Mouse (Mus musculus) natural killer cell, adult 2 months (primary cell): ENCODE measurements around the gene Adora3.

Experiments
- DNase-seq, 2 experiments: peaks; one replicate each; pipeline ENCODE4 v3.0.0; 2022; ENCODE audit warnings: low spot score in 2 of 2

Adora3 gene

DNA sequence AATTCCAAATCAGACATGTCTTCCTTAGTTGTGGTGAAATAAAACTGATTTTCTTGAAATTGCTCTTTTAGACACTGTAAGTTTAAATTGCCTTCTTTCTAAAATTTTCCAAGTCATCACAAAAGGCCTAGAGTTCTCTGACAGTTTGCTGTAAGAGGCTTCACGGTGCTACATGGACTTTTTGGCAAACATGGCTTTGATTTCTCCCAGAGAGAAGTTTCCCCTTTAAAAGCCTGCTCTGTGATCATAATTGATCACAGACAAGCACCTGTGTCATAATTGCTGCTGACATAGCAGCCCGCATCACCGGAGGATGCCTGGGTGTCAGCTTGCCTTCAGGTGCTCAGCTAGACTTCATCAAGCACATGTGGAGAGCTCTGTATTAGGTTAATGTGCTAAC lies at the start of gene Adora3, which contains the start of gene Tmigd3:
Adora3 (plus strand) TSS at position 301 of the 400 bp plus-strand sequence.
Tmigd3 (plus strand) TSS at position 346 of the 400 bp plus-strand sequence.
- no peak for DNase-seq

DNA sequence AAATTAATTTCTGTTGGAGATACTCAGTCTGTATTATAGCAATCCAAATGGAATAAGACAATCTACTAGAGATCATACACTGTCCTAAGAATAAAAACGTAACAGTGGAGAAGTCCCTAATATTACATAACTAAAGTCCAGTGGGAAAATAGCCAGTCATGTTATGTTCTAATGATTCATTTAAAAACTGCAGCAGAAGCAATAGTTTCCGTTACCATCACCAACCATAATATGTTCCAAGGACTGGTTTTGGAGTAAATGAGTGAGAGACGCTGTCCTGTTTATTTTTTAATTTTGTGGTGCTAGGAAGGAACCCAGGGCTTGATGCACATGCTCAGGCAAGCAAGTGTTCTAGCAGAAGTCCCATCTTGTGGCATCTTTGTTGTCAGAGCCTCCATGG lies 49.2 kb upstream of the Adora3 start:
- no peak for DNase-seq

DNA sequence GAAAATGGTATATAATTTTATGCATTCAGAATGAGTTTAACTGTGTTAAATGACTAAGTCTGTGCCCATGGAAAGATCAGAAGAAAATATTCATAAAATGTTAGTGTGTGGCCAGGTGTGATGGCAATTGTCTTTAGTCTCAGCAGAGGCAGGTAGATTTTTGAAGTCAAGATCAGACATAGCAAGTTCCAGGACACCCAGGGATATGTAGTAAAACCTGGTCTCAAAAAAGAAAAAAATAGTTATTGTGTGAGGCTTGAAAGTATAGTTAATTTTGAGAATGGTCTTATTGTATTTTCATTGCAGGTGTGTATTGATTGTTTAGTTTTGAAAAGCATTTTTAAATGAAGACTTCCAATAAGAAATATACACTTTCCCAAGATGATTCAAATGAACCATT lies 47.0 kb upstream of the Adora3 start:
- no peak for DNase-seq

DNA sequence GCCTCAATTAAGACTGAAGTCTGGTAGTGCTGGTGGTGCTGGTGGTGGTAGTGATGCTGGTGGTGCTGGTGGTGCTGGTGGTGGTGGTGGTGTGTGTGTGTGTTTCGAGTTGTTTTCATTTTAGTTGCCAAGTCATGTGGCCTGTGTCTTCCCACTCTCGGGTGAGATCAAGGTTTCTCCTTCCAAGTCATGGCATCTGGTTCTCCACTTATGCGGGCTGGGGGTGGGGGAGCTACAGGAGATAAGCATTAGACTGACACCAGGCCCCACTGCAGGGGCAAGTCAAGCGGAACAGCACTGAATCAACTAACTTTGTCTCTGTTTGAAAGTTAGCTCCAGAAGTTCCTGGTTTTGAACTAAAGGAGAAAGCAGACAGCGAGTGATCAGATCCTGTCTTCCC lies 46.6 kb upstream of the Adora3 start:
- no peak for DNase-seq

DNA sequence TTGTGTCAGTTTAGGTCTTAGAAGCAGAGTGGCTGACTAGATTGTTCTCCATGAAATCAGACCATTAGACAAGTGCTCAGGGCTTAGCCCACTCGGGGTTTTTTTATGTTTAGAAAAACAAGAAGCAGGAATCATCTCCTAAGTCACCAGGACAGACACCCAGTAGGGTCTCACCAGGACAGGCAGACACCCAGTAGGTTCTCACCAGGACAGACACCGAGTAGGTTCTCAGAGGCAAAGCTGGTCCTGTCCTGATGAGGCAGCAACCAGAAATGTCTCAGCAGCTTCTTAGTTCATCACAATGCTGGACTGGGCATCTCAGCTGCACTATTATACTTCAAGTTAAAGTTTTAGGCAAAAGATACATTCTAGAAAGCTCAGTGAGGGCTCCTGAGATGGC lies 46.0 kb upstream of the Adora3 start:
- DNase-seq: no peak

DNA sequence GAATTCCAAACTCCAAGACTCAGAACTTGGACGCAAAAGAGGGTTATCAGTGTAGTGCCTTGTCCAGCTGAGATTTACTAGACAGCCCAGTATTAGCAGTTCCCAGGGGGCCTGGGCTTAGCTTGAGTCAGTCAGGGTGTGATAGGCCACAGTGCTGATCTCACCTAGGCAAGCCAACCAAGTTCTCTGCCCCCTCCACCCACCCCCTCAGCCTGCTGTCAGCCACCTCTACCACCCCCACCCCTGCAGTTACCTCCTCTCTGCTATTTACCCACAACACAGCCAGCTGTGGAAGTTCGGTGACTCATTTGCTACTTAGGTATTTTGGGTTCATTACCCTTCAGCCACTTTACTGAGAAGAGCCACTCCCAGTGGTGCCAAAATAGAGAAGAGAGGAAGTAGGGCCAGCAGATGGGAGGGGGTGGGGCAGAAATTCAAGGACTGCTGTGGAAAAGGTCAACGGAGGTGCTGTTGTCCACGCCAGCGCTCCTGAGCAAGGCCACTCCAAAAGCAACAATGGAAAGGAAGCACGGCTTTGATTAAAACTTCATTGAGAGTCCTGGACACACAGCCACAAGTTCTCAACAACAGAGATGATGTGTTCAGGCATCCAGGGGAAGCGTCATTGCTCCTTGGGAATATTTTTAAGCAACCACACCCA lies 45.0 kb upstream of the Adora3 start:
- DNase-seq: peak; percentile 53 to 55

DNA sequence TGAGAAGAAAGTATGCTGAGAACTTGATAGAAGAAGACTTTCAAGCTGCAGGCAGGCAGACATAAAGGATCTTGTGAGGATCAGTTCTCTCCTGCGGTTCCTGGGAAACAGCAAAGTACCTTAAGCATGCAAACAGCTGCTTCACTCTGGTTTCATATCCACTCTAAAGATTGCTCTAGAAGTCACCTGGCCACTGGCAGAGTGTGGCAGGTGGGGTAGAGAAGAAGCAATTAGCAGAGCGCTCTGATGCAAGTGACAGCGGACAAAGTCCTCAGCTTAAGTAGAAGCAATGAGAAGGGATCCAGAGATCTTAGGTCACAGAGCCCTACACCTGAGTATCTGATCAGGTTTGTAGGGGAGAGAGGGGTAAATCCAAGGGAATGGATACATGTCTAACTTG lies 39.1 kb upstream of the Adora3 start:
- DNase-seq: no peak

DNA sequence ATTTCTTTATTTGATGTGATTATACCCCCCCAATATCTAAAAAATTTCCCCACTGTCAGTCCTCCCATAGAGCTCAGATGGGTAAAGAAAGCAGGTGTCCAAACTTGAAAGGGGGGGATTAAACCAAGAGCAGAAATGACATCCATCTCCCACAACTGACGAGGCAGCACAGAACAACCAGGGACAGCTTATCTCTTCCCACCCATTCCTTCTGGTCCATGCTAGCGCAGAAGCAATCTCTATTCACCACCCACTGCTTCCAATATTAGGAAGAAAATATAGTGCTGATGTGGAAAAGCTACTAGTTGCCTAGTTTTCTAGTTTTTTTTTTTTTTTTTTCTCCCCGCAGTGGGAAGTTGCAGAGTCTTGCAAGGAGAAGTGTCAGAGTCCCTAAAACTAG lies 34.8 kb upstream of the Adora3 start:
- no peak for DNase-seq

DNA sequence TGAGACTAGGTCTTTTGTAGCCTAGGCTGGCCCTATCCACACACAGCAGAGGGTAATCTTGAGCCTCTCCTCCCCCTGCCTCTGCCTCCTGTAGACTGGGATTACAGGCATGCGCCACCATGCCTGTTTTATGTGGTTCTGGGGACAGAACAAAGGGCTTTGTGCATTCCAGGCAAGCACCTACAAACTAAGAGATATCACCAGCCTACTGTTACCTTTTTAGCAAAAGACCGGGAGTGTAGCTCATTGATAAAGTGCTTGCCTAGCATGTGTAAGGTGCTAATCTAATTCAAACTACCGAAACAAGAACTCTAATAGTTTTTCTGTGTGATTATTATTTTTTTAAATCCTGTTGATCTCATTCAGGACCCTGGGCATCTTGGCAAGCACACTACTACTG lies 33.8 kb upstream of the Adora3 start:
- DNase-seq: no peak

DNA sequence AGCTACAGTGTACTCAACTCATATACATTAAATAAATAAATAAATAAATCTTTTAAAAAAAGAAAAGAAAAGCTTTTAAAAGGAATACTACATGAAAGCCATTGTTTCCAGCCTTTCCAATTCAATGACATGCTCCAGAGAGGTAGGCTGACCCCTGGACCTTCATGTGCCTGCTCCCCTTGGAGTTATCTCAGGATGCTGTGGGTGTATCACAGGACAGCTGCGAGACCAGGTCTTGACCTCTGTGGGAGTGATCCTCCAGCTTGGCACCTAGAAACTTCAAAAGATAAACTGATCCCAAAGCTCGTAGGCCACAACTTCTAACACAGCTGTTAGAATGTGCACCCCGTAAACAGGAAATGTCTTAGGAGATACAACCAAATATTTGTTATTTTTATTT lies 32.0 kb upstream of the Adora3 start:
- no peak for DNase-seq

DNA sequence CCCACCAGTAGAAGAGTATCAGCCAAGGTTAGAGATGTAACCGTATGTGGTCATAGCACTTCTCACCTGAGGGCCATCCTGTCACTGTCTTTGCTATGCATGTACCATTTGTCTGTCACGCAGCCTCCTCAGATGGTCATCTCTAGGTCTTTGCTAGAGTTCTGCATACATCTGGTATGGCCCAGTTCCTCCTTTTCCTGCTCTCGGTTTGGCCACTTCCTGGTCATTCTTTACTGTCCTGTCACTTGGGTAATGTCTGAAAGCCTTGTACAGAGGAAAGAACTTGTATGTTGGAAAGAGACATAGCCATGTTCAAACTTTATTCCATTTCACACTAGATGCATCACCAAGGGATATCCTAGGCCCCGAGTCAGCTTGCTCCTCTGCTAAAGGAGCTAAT lies 30.8 kb upstream of the Adora3 start:
- DNase-seq: no peak

DNA sequence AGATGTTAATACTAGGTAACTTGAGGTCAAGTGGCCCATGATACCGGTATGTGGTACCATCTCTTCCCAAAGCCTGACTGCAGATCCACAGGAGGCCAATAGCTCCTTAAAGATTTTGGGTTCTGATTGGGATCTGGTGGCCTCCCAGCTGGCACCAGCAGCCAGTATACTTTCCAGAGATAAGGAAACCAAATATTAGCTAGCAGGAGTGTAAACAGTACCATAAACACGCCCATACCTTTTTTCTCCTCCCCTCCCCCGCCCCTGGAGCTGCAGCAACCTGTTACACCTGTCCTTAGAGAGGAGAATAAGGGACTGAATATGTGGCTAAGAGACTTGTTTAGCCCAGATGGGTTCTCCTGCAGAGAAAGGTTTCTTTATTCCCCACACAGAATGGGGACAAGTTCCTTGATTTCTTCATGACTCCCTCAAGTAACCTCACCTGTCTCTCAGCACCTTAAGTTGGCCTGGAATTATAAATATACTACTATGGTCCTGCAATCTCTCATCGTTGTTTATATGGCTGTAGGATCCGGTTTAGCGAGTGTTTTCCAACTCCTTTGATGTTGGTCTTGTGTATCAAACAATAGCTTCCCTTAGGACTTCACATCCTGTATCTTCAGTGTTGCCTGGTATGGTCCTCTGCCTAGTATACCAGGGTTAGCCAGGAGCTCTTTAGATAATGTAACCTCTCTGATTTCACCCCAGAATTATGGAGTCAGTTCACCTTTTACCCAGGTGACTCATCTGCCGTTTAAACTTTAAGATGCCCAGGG lies 24.2 kb upstream of the Adora3 start:
- no peak for DNase-seq

DNA sequence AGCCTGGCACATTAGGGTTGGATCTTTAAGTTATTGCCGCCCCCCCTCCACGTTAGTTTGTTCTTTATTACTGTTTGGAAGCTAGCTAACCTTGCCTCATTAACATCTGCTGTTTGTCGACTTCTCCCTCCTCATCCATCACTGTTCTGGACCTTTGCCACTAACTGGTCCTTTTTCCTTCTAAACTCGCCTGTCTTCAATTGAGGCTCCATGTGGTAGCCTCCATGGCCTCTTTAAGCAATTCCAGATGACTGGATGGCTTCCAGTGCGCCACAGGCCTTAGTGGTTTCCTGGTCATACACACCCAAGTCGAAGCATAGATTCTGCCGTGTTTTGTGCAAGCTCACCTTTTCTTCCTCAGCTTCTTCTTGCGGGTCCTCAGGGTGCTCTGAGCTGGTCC lies 16.9 kb upstream of the Adora3 start:
- no peak for DNase-seq

DNA sequence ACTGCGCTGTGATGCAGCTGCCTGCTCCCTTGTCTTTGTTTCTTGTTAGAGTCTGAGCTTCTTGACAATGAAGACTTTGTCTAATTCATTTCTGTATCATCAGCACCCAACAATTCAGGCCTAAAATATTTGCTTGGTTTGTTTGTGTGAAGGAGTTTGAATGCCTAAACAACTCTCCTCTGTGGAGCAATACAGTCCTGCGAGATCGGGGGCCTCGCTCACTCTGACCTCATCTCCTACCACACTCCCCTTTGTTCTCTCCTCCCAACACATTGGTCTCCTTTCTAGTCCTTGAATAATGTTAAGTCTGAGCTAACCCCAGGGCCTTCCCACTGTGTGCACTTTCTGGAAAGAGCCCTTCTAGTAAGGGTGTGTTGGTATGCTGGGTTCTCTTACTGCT lies 15.9 kb upstream of the Adora3 start:
- DNase-seq: no peak

DNA sequence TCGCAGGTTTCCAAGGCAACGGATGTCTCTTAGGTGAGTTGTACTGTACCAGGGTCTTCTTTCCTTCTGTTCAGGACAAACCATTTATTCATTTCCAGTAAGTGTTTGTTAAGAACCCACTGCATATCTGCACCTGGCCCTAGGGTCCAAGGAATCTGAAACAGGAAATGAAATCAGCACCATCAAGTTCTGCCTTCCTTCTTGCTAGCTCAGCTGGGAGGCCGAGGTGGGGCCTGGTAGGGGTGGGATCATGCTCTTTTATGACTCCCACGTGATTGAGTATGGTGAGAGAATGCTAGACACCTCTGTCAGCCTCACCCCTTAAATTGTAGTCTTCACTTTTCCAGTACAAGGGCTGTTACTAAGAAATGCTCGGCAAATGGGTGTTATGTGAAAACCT lies 13.1 kb upstream of the Adora3 start:
- DNase-seq: no peak

DNA sequence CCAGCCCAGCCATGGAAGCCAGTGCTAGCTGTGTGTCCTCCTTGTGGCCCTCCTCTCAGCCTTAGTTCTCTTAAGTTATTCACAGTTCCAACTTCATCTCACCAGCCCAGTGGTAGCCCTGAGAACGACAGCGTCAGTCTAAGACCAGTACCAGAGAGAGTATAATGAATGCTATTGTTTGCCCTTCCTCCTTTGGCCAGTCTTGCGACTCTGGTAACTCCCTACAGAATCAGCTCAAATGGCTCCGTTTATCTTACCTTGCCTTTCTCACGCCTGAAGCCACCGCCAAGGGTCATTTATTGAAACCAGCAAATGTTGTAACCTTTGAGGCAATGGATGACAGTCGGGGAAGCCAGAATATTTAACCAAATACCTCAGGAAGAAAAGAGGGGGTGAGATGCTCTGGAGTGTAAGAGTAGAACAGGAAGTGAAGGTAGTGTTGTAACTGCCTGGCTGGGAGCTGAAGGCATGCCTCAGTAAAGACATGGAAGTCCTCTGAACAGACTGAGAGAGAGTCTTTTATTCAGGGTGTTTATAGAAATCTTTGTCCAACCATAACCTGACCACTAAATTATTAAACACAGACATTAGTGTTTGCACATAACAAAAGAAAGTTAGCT lies 8.8 kb upstream of the Adora3 start:
- no peak for DNase-seq

DNA sequence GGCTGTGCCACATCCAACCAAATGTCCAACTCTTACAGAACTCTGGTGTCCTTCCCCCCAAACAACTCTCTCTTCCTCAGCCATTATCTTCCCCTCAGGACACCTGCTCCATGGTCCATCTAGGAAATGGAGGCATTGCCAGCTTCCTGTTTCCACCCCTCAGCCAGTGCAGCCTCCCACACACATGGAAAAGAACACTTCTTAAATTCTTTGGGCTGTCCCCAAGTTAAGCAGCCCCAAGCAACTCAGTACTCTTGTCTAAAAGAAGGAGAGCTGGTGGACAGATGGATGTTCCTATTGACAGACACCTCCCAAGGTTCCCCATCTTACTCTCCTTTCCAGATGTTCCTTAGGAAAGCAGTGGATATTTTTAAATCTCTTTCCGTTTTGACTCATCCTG lies 6.5 kb upstream of the Adora3 start:
- DNase-seq: no peak

DNA sequence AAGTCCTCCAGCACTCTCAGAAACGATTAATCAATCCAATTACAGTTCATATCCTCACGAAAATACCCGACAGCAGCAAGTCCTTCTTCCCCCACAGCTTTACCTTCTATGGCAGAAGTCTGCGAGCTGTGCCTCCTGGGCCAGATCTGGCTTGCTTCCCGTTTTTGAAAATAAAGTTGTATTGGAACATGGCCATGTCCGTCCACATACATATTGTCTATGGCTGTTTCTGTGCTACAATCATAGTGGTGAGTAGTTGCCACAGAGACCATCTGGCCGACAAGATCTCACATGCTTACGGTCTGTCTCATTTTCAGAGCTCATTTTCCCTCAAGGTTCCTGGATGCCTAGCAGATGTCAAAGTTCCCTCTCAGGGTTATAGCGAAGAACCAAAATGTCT lies 5.5 kb upstream of the Adora3 start:
- no peak for DNase-seq

DNA sequence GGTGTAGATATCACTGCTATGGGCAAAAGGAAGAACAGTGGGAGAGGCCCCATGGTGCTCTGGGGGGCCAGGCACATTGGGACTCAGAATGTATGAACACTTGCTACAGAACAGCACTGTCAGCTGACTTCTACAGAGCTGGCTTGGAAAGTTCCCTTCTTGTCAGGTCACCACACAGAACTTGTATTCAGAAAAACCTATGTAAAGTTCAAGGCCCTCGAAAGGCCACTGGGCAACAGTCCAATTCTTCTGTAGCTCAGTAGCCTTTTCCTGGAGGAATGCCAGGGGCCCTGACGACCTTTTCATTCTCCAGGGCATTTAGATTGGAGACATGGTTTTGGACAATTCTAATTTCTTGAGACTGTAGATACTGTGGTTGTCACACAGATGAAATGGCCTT lies 2.5 kb upstream of the Adora3 start:
- DNase-seq: no peak

DNA sequence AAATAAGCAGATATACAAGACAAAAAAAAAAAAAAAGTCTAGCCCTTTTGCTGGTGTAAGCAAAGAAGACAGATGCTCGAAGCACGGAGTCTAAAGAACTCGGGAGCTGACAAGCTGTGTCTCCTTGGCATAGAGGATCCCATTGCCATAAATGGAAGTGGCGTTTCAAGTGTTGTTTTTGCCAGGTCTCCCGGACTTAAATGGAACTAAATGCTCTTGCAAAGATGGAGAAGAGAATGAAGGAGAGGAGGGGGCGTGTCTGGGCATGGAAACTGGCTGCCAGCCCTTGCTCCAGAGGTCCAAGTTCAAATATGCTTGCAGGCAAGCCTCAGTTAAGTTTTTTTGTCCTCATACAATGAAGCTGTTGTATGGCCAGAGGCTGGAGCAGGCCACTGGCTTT lies 1.4 kb downstream of the Adora3 start:
- no peak for DNase-seq

DNA sequence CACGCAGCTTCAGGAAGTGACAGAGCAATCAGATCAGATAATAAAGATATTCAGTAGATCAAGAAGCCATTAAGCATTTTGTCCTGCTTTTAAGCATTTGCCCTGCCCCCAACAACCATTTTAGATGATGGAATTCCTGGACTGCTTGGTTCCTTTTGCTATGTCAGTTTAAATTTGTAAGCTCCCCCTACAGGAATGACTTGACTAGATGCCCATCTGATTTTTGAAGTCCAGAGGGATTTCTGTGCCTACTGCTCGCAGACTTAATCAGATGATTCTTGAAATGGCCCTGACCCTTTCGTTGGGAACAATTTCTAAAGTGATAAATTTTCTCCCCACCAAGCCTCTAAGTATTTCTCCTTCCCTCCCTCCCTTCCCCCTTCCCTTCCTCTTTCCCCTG lies 1.9 kb downstream of the Adora3 start:
- DNase-seq: no peak

DNA sequence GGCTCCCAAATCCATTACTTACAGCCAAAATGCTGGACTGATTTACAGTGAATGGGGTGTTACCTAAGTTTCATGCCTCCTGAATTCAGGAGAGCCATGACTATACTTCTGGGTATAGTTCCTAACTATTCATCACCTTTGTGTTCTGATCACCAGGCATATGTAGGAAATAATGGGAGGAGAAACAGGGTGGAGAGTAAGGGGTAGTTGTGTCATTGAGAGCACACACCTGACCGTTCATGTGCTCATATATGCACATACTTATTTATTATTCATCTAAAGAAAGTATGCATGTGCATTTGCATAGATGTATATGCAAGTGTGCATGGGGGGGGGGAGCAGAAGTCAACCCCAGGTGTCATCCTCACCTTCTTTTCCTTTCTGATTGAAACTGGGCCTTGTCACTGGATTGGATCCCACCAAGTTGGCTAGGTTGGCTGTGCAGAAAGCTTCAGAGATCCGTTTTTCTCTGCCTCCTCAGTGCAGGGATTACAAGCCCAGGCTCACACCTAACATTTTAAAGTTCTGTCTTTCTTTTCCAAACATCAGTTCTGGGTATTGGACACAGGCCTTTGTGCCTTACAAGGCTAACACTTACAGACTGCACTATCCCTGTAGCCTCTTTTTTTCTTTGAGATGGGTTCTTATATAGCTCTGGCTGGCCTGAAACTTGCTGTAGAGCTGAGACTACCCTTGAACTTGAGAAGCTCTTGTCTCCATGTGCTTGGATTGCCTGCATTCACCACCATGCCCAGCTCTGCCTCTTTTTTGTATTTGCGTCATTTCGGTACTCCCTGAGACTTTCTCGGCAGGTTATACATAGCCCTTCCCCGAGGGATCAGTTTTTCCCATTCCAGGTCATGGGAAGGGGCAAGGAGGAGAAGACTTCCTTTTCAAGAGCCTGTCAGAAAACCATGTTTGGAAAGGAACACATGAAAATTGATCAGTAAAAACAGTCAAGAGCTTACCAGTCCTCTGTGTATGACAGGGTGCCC lies 3.1 kb downstream of the Adora3 start:
- DNase-seq: no peak
